Mouse (Mus musculus) CH12.LX (cell line): ENCODE data around the gene Cacna2d1.

Experiments
- CTCF ChIP-seq, 2 experiments: IDR thresholded peaks in 1 of 2; conservative IDR thresholded peaks in 1 of 2; 2 replicates each; pipeline ENCODE4 v1.5.1; 2011 to 2012; ENCODE audit warnings: low read depth in 2 of 2, low read length in 2 of 2, improper control_type of control experiment in 1 of 2, inconsistent platforms in 1 of 2, mild to moderate bottlenecking in 1 of 2, moderate library complexity in 1 of 2
- JUND ChIP-seq: conservative IDR thresholded peaks from 2 replicates; pipeline ENCODE4 v1.6.1; 2011; ENCODE audit warnings: low read depth, low read length, improper control_type of control experiment
- MAFK ChIP-seq: IDR thresholded peaks from 2 replicates; pipeline ENCODE4 v1.6.1; 2011; ENCODE audit warnings: low read length, improper control_type of control experiment; ENCODE audit not compliant: insufficient replicate concordance
- MAX ChIP-seq: IDR thresholded peaks from 2 replicates; pipeline ENCODE4 v1.6.1; 2011; ENCODE audit warnings: low read length, improper control_type of control experiment
- MYC ChIP-seq: IDR thresholded peaks from 2 replicates; pipeline ENCODE4 v1.6.1; 2011; ENCODE audit warnings: low read depth, mild to moderate bottlenecking, improper control_type of control experiment, low read length
- NRF1 ChIP-seq: IDR thresholded peaks from 2 replicates; pipeline ENCODE4 v1.6.1; 2014; ENCODE audit warnings: low read depth, mild to moderate bottlenecking, inconsistent platforms, low read length, improper control_type of control experiment, moderate library complexity
- POLR2A ChIP-seq: IDR thresholded peaks from 2 replicates; pipeline ENCODE4 v1.6.1; 2011; ENCODE audit warnings: low read depth, mild to moderate bottlenecking, improper control_type of control experiment, low read length
- TCF12 ChIP-seq: IDR thresholded peaks from 2 replicates; pipeline ENCODE4 v1.6.1; 2014; ENCODE audit warnings: low read depth, mild to moderate bottlenecking, inconsistent platforms, low read length, improper control_type of control experiment
- USF2 ChIP-seq: conservative IDR thresholded peaks from 2 replicates; pipeline ENCODE4 v1.6.1; 2011; ENCODE audit warnings: low read depth, low read length, improper control_type of control experiment

DNA sequence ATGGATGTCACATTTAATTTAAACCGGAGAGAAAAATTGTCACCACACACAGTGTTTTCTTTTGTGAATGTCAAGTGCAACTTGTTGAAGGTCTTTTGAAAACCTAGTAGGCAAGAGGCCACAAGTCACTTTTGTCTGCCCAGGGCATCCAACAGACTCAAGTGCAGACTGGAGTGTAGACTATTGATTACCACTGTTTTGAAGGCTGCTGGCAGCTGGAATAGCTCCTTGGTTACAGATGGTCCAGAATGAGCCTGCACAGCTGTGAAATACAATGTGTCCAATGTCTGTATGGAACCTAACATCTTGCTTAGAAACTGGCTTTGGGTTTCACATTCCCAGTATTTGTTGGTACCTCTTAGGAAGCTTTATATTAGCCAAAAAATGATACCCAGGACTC, 176.2 kb downstream of the Cacna2d1 start:
- no peak for TF ChIP-seq MYC
- no peak for TF ChIP-seq CTCF (conservative IDR thresholded peaks at IDR 0.05 in 1 of 2, IDR thresholded peaks at IDR 0.05 in 1 of 2; ENCODE audit: low read depth in 2 of 2, low read length in 2 of 2)
- no peak for TF ChIP-seq TCF12
- no peak for TF ChIP-seq MAFK
- no peak for TF ChIP-seq POLR2A
- TF ChIP-seq NRF1: no peak
- TF ChIP-seq MAX: no peak
- no peak for TF ChIP-seq USF2
- TF ChIP-seq JUND: no peak
